Mouse (Mus musculus) kidney, adult 8-10 months (tissue): ENCODE data around the gene Tada1.

Experiments
- DNase-seq, 2 experiments: peaks; one replicate each; pipeline ENCODE4 v3.0.0; 2022

Gene Tada1

DNA sequence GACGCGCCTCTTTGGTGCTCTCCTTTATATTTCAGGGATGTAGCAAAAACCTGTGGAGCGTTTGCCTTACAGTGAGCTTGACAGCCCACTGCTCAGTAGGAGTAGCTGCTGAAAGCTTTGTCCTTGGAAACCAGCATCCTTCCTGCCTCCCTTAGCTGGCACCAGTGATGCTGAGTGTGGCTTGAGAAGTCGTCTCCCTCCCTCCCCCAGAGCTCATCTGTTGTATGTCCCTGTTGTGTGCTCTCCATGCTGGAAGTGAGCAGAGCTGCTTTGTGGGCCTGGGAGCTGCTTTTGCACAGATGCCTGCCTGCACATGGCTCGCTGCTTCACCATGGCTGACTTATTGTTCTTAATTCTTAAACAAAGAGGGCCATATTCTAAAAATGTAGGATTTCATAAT, 6.5 kb downstream of the Tada1 start:
- DNase-seq = no peak

DNA sequence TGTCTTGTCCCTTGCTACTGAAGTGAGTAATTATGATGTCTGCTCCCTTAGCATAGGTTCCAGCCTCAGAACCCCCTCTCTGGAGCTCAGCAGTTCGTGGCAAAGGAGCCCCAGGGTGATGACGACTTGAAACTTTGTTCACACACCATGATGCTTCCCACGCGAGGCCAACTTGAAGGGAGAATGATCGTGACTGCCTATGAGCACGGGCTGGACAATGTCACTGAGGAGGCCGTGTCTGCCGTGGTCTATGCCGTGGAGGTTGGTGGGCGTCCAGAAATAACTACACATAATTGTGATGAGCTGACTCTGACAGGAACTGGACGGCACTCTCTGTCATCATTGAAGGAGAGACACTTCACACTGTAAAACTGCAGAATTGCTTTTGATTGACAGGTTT, 9.6 kb downstream of the Tada1 start:
- DNase-seq = no peak

DNA sequence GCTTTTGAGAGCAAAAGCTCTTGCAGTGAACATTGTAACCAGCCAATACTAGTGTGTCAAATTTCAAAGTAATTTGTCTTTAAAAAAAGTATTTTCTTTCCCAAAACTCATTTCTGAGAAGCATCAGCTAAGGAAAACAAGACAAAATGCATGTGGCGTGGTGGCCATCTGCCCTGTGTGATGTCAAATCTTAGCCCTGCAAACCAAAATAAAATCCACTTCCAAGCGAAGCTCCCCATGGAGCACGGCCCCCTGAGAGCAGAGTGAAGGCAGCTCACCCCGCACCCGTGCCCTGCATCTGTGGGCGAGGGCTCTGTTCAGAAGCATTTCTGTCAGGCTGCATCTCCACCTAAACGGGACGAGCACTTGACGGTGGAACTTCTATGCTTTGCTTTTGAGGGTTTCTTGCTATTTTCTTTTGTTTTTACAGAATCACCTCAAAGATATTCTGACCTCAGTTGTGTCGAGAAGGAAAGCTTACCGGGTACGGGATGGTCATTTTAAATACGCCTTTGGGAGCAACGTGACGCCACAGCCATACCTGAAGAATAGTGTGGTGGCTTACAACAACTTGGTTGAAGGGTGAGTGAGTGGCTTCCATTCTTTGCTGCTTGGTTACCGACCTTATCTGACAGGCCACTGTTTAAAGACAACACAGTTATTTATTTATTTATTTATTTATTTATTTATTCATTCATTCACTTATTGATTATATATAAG, 10.7 kb downstream of the Tada1 start:
- DNase-seq = no peak

DNA sequence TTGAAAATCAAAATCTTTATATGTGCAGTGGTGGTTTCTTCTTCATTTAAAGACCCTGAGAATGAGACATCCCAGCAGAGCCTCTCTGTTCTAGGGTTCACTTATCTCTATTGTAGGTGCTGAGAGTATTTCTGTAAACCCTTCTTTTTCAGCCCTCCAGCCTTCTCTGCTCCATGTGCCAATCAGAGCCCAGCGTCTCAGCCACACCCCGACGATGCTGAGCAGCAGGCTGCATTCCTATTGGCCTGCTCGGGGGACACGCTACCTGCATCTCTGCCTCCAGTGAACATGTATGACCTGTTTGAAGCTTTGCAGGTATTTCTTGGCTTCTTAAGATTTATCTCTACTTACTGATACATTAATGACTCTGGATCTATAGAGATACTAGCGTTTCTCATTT, 12.8 kb downstream of the Tada1 start:
- no peak for DNase-seq

DNA sequence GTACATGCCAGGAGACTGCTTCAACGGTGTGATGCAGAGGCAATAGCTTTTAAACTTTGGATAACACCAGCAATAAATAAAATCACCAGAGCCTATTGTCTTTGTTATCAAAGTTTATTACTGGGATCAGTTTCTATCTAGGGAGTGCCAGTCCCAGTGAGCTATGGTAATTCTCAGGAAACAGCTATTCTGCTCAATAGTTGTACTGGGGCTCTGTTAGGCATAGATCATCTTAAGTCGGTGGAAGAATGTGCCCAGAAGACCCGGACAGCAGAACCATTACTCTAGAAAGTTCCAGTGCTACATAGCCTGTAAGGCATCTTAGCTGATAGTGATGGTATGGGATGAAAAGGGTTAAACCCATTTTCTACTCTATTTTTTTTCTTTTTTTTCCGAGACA, 15.9 kb downstream of the Tada1 start:
- no peak for DNase-seq

DNA sequence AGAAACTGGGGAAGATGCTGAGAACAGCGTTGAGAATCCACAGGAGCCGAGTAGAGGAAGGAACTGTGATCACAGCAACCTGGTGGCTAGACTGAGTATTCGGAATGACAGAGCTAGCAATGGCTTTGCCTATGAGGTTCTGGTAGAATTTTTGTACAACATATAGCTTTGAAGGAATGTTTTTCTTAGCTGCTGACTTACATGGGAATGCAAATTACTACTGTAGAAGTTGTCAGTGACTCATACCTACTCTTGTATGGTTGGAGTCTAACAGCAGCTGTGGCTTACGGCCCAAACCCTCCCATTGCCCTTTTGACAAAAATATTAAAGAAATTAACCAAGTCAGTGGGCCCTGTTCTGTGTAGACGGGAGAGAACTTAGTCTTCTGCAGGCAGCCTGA, 16.8 kb downstream of the Tada1 start:
- no peak for DNase-seq

DNA sequence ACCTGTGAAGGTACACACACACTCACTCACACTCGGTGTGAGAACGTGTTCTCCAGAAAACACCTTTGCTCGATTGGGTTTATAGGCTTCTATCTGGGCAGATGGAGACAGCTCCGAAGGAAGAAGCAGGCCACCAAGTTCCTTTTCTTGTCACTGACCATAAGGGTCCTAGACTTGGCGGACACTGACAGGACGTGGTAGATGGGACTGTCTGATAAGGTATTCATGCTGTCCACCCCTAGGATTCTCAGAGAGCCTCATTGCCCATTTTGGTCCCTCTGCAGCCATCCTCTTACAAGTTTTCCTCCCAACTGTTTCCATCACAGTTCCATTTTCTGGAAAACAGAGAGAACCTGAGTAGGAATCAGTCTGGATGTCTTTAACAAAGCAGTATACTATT, 17.5 kb downstream of the Tada1 start:
- no peak for DNase-seq

DNA sequence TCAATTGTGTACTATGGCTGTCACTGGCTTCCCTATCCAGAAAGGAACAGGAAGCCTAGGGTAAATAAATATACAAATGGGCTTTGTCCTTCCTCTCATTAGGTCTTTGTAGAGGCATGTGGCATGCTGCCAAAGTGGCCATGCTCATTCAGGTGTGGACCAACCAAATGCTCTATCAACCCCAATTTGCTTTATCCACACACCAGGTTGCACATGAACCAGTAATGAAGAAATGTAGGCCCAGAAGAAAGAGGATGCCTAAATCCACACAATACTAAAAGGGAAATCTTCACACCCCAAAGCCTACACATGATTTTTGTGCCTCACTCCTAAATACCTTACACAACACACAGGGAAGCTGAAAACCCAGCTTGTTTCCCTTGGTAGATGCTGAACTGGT, 22.6 kb downstream of the Tada1 start:
- peak; percentile 24 to 35 for DNase-seq

DNA sequence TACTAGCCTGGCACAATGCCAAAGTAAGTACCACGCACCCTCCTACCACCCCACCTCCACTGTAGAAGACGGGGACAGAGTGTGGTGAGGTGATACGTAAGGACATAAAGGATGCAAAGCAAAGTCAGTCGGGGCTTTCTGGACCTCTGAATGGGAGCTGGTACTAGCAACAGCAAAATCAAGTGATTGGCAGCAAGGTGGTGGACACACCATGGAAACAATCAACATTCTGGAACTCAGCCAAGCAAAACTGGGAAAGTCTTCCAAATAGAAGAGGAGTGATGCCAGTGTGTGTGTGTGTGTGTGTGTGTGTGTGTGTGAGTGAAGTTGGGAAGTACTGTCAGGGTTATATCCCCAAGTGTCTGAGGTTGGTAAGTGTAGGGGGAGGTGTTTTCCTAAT, 23.1 kb downstream of the Tada1 start:
- no peak for DNase-seq

DNA sequence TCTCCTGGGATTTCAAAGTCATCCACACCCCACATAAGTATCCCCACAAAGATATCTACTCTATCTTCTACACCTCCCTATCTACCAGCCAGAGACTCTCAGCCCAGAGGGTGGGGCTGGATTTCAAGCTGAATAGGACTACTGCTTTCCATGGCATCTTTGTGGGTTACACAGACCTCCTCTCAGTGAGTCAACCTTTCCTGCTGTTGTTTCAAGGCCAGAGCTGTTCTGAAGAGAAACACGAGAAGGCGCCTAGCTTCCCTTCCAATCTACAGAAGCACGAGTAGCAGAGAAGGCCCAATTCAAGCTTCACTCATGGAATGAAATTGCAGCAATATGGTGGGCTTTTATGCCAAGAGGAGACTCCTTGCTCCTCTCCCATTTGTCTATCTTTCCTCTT, 24.9 kb downstream of the Tada1 start:
- no peak for DNase-seq

DNA sequence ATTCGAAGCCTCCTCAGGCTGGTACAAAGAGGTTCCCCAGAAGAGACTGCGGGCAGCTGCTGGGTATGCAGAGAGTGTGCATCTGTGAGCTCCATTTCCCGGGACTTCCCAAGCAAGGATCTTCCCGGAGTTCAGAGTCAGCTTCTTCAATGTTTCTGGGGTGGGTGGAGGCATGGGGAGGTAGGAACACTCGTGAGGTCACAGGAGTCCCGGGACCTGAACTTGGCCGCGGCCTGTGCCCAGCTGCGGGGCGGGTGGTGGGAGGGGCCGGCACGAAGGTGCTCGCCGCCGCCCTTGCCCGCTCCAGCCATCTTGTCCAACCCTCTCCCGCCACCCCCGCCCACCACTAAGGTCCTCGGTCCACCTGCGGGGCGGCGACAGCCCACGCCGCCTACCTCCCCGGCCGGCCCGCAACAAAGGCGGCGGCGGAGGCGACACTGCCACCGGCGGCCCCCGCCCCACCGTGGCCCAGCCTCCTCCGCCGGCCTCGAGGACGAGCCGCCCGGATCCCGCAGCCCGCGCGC, 30.3 kb downstream of the Tada1 start:
- DNase-seq = peak; percentile 26 to 33

DNA sequence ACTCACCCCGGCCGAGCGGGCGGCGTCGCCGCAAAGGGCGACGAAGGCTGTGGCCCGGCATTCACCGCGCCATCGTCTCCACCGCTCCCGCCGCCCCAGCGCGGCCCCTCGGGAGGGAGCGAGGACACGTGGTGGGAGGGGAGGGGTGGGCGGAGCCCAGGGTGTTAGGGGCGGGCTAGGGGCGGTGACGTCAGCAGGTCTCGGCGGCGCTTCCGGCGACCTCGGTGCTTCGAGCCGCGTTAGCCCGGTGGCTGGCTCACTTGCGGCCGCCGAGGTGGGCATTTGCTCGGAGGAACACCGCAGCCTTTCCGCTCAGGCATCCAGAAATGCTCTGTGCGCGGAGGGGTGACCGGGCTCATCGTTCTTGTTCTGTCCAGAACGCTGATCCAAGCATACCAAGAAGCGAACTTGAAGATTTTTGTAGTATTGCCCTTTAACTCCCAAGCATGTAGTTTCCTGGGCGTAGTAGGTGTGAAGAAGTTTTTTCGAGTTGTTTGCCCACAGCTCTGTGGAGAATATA, 30.9 kb downstream of the Tada1 start, which contains the start of gene Pogk:
Gene Pogk (minus strand): TSS at position 163 of the 520 bp plus-strand sequence.
- DNase-seq = peak; percentile 21 to 60

DNA sequence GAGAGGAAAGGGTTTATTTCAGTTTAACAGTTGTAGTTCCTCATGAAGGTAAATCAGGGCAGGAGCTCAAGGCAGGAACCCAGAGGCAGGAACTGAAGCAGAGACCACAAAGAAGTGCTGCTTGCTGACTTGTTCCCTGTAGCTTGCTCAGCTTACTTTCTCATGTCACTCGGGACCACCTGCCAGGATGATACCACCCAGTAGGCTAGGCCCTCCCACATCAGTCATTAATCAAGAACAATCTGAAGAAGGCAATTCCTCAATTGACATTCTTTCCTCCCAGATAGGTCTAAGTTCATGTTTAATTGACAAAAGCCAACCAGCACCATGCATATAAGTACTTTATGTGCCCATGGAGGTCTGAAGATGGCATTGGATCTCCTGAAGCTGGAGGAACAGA, 32.6 kb downstream of the Tada1 start:
- DNase-seq = no peak

DNA sequence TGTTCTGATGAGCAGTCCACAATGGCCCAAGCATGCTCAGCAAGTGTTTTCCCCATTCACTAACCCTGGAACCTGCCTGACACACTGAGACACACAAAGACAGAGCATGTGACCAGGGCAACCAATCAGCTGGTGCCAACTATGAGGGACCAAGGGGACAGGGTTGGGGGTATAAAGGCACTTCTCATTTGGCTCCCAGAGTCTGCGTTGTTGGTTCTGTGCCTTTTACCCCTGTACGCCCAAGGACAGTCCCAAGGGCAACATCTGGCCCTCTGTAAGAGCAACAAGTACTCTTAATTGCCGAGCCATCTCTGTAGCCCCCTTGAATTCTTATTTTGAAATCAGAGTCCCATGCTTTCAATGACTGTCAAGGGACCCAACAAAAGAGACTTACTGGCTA, 33.4 kb downstream of the Tada1 start:
- no peak for DNase-seq

DNA sequence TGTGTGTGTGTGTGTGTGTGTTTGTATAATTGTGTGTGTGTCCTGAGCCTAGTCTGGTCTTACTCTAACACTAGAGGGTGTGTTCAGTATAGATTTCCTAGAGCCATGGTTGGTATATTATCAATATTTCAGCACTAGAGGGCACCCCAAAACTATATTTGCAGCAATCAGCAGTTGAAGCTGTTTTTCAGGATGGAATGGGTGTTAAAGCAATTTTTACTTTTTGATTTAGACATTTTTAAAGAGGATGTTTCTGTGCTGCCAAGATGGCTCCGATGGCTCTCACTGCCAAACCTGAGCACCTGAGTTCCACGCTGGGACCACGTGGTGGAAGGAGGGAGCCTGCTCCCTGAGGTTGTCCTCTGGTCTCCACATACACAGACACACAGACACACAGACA, 50.2 kb downstream of the Tada1 start:
- DNase-seq = no peak

DNA sequence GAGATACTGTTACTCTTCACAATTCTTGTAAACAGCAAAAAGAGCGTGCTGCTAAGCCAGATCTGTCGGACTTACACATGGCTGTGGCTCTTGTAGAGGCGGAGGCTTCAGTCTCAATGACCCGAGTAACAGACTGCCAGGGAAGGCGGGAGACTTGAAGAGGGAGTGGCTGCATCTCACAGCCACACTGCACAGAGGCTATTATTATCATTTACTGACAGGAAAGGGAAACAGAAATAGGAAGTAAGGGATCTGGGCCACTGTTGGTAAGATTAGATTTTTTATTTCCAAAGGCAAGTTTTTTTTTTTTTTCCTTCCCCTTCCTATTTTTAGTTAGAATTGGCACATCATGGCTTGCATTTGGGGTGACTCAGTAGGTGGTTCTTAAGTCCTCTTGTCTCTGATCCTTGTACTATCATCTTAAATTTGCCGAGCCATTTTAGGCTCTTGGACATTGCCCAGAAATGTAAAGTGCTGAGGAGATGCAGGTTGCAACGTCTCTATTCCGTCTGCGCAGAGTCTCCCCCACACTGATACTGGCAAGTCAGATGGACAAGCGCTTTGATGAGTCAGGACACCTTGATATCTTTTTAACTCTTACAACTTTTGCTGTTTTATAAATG, 51.0 kb downstream of the Tada1 start:
- DNase-seq = peak in 1 of 2 experiments; percentile 13

DNA sequence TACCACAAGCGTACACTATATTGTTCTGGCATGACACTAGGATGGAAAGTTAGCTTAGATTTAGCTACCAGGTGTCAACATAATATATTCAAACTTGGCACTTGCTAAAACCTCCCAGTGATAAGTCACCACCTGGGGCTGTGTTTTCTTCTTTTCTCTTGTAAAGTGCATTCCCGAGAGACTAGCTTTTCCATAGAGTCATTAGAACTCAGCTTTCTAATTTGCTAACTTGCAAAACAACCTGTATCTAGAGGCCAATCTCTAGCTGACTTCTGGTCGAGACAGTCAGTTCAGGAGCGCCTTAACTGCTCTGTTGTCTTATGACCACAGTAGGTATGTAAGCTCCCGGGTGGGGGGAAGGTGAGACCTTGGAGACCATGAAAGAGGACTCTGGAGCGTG, 60.5 kb downstream of the Tada1 start:
- DNase-seq = no peak

DNA sequence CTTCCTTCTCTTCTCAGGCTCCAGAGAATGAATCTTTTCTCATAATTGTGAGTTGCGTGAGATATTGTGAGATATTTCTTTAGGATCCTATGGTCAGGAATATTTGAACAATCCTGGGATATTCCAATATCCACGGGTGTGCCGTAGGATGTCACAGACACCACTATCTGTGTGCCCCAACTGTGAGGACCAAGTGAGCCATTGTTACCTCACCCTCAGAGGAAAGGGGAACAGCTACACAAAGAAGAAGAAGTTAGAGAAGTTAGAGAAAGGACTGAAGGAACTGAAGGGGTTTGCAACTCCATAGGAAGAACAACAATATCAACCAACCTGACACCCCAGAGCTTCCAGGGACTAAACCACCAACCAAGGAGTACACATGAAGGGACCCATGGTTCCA, 63.1 kb downstream of the Tada1 start:
- no peak for DNase-seq
